Mouse (Mus musculus) urinary bladder, postnatal 14 days (tissue): ENCODE measurements around the gene Adam8.
A peak's percentile ranks its signal among the peaks of the same experiment; 100 is the strongest.

ENCODE experiments used
- DNase-seq: peaks from one replicate; pipeline ENCODE4 v3.0.0; 2021; ENCODE audit warnings: low spot score

Gene Adam8

DNA sequence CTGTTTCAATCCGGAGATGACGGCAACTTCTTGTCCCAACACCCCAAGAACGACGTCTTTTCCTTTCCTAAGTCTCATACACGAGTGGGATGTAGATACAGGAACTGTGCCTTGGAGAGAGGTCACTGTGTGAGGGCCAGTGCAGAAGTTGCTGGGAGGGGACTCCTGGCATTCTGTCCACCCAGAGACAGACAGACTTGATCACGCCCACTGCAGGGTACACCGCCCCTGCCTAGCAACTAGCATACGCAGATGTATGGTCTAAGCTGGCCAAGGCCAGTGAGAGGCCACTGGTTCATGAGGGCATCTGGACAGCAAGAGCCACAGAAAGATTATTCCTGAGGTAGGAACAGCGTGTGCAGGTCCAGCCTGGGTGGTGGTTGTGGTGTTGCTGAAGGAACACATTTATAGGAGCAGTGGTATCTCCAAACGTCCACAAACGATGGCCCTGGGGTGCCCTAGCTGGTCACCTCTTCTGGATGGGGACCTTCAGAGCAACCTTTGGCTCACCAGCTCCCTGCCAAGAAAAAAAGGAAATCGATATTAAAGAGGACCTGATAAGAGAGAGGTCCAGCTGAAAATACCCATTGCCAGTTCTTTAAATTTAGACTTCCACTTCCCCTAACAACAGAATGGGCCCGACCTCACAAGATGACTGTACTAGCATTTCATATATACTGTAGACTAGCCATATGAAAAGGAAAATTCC, 13.2 kb downstream of the Adam8 start:
- no peak for DNase-seq

DNA sequence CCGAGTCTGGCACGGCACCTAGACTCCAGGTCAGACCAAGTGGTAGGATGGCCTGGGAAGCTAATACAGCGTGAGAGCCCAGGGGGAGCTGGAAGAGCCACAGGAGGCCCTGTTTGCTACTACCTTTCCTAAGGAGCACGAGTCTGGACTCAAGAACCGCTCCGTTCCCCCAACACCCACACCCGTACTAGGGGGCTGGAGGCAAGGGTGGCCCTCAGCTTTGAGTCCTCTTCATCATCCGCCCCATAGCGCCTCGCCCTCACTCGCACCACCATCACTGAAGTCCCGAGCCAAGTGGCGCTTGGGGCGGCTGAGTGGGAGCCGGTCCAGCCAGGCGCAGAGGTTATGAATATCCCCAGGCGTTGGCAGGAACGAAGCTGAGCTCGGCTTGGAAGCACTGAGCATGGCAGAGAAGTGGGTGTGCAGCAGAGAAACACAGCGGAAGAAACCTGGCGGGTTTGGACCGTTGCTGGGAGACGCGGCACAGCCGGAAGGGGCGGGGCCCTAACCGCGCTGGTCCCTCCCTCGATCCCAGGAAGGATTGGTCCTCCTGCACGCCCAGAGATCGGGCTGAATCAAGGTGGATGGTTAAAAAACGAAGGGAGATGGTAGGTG, 14.0 kb downstream of the Adam8 start, which contains the start of gene 6430531B16Rik:
6430531B16Rik (minus strand) TSS at position 478 of the 615 bp plus-strand sequence.
- DNase-seq: peak; percentile 88

DNA sequence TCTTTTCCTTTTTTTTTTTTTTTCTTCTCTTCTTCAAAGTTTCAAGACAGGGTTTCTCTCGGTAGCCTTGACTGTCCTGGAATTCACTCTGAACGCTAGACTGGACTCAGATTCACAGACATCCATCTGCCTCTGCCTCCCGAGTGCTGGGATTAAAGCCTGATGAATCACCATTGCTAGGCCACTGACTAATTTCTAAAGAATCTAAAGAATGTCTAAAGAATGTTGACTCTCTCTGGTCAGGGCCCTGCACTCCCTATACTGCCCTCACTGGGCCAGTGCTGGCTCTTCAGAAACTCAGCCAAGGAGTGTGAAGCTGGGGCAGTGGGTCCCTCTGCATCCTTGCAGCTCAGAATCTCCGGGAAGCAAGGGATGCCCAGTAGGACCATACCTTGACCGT, 16.9 kb downstream of the Adam8 start:
- no peak for DNase-seq

DNA sequence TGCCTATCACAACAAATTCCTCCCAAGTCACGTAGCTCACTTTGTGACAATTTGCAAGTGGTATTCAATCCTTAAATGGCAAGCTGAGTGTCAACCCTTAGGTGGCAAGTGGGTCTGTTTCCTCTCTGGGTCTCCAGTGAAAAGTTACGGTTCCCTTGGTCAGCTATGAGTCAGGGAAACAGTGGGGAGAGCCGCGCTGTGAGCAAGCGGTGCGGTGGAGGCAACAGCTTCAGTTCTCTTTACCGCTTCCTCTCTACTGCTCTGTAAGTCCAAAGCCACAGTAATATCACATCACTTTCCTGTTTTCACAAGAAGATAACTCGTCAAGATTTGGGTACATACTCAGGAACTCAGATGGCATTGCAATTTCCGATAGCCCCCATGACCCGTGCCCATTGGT, 18.1 kb downstream of the Adam8 start:
- no peak for DNase-seq

DNA sequence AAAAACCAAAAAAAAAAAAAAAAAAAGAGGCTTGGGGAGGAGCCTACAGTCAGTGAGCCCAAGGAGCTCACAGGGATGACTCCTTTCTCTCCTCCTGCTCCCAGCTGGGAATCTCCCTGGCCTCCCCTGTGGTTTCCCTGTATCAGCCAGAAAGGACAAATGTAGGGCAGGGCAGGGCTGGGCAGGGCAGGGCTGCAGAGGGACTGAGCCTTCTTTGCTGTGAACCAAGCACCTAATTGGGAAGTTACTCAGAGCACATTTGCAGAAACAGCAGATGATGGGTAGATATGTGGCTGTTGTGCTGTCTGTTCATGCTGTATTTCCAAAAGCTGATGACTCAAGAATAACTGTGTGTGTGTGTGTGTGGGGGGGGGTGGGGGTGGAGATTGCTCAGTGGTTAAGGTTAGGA, 19.4 kb downstream of the Adam8 start:
- no peak for DNase-seq

DNA sequence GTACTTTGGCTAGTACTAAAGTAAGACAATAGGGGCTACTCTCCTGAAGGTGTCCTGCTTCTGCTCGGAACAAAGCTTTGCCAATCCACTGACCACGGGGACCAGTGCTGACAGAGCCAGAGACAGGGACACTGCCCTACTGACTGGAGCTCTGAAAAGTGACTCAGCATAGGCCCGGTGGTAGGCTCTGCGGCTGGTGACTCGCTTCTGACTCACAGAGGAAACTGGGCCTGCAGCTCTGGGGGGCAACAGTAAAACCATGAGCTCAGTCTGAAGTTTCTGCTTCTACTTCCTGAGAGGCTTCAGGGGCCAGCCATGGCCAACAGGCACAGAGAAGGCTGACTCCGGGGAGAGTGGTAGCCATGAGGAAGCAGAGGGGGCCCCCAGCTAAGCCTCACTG, 20.9 kb downstream of the Adam8 start:
- DNase-seq: peak; percentile 57

DNA sequence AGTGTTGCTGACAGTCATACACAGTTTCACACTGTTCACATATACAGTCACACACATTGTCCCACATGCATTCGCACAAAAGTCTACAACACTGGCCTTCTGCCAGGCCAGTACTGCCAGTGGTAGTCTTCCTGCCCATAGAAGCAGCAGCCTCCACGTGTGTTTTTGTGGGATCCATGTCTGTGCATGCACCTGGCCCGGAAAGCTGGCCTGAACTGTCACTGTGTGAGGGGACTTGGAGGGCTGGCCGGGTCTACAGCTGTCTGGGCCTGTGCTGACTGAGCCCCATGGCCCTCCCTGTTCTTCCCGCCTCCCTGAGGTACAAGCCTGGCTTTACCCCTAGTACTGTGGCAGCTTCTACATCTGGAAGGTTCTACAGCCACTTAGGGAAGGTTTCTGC, 21.4 kb downstream of the Adam8 start:
- peak; percentile 34 for DNase-seq

DNA sequence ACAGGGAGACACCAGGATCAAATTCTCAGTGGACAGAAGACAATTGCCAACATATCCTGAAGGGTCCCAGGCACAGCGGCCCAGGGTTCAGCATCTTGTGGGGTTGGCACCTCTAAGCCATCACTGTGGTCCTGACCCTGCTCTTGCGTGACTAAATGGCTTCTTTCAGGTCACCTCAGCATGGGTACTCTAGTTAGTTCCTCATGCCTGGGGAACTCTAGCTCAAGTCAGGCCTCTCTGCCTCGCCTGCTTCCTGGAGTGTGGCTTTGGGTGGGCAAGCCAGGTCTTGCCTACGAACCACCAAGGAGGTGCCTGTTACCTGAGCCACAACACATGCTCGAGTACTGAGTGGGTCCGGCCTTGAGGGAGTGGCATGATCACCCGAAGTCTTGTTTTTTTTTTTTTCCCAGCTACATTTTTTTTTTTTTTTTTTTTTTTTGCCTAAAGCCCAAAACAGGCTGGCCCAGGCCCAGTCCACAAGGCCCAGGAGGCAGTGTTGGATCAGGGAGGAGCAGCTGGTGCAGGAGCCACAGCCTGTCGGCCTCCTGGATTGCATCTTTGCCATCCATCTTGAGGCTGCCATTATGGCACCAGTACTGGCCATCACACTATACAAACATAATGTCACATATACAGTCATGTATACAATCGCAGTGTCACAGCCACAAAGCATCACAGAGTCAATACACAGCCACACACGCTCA, 22.0 kb downstream of the Adam8 start:
- DNase-seq: peak; percentile 70

DNA sequence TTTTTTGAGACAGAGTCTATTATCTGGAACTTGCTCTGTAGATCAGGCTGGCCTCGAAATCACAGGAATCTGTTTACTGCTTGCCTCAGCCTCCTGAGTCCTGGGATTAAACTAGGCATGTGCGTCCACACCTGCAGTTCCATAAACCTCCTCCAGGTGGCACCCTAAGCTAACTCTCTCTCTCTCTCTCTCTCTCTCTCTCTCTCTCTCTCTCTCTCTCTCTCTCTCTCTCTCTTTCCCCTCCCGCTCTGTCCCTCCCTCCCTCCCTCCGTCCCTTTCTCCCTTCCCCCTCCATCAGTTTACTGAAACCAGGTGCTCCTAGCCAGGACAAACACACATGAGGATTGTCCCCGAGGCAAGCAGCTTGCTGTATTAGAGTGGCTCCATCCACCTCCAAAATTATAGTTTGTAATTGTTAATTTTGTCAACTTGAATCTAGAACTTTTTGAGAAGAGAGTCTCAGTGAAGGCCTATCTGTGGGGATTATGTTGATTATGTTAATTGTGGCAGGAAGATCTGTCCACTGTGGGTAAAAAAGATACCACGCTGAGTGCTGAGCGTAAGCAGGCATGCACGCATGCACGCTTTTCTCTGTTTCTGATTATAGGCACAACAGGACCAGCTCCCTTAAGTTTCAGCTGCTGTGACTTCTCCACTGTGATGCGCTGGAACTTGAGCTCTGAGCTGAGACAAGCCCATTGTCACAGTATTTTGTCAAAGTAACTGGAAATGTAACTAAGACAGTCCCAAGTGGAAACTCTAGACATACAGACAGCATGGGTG, 22.8 kb downstream of the Adam8 start:
- DNase-seq: peak; percentile 89

DNA sequence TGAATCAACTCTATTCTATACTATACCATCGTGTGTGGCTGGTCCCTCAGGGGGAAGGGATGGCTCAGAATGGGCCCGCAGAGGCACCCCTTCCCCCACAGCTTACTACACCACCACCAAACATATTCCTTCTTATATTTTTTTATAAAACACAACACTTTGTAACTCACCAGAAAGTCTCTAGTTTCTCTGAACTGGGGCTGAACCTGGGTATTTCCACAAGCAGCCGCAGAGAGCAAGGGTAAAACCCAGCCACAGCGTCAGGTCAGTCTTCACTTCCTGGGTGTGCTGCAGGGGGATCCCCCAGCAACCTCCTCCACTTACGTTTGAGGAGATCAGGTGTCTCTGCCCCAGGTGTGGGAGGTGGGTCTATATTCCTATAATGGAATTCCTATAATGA, 23.9 kb downstream of the Adam8 start:
- DNase-seq: no peak

DNA sequence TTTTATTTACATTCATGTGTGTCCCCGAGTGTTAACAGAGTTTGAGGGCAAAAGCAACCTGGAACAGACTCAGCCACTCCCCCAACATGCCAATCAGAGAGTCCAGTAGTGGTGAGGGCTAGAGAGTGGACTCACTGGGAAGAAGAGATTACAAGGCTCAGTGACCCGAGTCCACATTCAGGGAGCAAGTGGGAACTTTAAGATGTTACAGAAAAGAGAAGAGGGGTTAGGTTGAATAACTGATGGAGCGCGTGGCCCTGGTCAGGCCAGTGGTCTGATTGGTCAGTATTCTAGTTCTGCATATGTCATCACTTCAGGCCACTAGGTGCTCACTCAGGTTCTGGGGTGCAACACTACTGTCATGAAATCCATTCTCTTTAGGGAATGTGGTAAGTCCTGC, 25.2 kb downstream of the Adam8 start:
- DNase-seq: no peak

DNA sequence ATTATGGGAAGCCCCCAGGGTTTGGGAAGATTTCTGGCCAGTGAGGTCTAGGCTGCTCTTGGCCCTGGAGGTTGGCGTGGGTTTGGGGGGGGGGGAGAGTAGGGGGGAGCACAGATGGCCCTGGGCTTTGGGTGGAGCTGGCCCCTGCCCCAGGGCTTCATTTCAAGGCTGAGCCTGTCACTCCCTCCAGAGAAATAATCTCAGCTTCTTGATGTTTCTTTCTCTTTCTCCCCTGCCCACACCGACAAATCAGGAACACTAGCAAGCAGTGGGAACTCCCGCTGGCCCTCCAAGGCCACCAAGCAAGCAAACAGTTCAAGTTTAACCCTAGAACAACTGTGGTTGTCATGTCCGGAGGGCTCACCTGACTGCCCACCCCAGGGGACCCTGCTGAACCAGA, 28.5 kb downstream of the Adam8 start:
- DNase-seq: no peak

DNA sequence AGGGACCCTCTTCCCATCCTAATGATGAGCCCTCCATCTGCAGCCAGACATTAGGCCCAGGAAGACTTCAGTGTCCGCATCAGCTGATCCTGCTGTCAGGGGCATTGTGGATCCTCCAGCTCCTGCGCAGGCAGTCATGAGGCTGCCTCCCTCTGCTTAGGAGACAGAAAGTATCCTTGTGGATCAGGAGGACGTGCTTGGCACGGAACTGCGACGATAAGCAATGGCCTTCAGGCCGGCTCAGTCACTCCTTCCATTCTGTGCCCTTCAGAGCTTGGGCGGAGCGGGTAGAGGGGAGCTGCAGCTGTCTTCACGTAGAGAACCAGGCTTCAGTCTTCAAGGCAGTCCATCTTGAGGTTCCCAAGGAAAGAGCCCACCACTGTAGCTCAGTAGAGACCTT, 31.2 kb downstream of the Adam8 start:
- DNase-seq: no peak

DNA sequence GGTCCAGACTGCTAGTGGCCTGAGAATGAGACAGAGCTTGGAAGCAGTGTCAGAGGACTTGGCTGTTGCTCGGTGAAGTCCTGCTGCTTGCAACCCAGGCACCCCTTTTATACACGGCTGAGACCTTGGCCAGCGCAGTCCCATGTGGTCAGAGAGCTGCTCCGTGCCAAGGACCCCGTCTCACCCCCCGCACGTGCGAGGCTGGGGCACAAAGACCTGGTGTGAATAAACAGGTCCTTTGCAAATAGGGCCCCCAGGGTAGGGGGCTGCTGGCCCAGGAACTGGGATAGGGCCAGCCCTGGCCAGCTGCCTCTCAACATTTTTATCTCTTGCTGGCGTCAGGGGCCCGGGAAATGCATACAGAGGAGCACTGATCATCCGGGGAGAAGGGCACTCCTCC, 34.4 kb downstream of the Adam8 start:
- no peak for DNase-seq

DNA sequence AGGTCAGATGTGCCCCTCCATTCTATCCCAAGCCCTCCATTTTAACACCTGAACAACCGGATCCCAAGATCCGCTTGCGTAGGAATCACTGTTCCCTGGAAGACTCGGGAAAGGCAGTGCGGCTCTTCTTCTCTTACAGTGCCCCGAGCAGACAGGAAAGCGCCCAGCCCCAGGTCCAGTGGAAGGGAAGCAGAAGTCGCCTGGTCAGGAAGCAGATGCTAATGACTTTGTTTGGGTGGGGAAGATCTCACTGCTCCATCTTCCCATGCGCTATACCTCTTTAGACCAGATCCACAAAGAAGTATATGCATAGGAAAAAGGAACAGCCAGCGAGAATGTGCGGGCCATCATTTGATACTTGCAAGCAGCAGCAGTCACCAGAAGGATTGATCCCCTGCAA, 34.9 kb downstream of the Adam8 start:
- no peak for DNase-seq

DNA sequence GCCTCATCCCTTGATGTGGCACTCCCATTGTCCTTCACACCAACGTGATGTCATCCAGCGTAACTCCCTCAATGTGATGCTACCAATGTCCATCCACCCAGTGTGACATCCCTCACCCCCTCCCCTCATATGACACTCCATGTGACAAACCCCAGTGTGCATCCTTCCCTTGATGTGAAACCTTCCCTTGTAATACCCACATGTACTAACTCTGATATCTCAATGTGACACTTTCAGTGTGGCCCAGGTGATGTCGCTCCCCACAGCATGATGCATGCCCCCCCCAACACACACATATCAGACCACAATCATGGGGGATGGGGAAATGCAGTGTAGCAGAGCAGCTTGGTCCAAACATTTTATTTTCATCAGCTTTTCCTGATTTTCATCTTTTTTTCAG, 35.7 kb downstream of the Adam8 start:
- no peak for DNase-seq

DNA sequence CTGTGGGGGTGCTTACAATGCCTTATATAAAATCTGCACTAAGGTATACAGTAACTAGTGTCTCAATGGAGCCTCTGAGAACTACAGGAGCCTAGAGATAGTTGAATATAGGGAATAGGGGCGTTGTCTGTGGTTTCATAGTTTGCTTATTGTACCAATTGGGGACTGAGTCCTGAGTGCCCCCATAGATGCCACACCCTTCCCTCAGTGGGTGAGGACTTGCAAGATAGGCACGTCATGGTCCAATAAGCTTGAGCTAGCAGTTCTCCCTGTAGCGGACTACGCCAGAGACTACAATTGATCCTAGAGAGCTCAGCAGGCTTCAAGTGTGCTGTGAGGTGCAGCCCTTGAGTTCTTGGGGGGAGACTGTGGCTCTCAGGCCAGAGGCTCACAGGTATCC, 36.9 kb downstream of the Adam8 start:
- no peak for DNase-seq

DNA sequence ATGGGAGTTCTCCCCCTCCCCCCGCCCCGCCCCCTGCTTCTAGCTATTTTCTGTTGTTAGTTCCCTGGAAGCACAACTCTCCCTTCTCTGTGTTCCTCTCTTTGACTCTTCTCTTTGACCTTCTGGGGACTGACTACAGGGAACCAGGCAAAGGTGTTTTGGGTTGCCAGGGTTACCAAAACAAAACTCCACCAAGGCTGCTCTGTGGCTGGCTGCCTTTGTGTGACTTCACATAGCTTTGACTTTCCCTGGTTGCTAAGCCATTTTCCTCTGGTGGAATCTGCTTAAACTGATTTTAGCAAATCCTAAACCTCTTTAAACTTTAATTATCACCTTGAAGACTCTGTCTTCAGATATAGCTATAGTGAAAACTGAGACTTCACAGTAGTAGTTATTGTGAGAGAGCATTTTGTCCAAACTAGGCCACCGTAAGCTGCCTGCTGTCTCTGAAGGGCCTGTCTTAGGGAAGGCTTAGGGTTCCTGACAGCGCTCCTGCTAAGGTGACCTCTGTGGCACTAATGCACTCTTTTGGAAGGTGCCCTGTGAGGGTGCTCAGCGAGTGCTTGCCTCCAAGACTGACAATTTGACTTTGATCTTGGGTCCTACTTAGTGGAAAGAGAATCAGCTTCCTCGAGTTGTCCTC, 40.2 kb downstream of the Adam8 start:
- DNase-seq: no peak

DNA sequence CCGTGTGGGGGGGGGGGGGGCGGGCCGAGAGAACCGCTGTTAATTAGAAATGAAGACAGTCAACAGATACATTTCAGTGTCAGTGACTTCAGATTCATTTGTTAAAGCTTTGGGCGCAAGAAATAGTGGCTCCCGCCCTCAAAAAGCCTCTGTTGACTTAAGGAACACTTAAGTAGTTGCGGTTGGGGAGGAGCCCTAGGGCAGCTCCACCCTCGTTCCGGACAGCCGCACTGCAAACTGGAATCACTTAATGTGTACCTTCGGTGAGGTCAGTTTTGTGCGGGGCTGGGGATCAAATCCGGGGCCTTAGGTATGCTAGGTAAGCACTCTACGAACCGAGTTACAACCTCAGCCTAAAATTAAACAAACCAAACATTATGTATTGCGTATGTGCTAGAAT, 41.3 kb downstream of the Adam8 start:
- no peak for DNase-seq

DNA sequence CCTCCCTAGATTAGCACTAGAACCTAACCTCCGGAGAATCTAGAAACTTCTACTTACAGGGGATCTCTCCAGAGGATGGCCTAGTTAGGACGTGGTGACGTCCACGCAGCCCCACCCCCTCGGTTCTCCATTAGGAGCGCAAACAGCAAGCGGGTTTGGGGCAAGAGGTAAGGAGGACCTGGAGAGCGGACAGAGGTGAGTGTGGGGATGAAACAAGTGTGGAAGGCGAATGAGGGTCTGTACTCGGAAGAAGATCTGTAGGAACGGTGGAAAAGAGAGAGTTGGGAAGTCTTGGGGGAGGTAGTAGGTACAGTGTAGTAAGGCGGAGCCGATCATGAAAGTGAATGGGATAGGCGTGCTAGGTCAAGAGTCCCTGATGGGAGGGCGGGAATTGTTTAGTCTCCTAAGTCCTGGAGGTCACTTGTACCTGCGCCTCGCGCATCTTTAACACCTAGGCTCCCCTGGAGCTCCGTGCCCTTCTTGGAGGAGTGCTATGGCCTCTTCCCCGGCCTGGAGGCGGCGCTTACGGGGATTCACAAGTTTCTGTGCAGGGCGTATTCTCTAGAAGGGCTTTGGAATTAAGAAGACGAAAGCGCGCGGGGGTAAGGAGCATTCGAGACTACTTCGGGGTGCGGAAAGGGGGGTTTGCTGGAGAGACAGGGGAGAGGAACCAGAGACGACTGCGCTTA, 41.9 kb downstream of the Adam8 start:
- DNase-seq: peak; percentile 57

DNA sequence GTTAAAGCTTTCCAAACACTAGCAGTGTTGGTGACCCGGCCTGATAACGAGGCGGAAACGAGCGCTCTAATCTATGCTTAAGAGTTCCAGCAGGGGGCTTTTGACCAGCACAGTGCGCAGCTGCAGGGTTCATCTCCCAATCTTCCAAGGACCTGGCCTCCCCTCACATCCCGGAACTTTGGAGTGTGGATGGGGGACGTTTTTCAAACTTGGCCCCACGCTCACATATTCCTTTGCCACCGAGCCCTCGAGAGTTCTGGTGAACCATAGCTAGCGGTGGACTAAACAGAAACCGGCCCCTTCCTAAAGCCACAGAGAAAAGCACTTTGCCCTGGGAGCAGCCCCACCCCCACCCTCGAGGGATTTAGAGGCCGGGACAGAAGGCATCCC, 42.5 kb downstream of the Adam8 start:
- DNase-seq: peak; percentile 50

DNA sequence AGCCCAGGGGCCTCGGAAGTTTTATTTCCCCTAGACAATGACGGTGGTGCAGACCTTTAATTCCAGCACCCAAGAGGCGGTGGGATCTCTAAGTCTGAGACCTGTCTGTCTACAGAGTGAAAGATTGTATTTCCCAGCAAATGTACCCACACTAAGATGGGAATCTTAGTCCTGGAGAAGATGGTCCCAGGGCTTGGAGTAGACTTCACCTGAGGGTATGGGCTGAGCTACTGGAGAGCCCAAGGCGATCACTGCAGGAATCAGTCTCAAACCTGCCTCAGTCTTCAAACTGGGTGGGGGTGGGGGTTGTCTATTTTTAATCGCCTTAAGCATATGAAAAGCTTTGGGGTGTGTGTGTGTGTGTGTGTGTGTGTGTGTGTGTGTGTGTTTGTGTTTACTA, 46.3 kb downstream of the Adam8 start:
- DNase-seq: no peak
